Mouse (Mus musculus) hindbrain, embryonic 10.5 days (tissue): Measurements from ENCODE around the gene Paqr7. TPM values are rescaled to one million over a fixed set of nuclear protein-coding genes. Genes with fewer than 3 reads are reported as not detected.

ENCODE experiments used
- DNase-seq: peaks from one replicate; pipeline ENCODE4 v3.0.0-alpha.2; 2017; ENCODE audit warnings: low spot score
- H3K27ac ChIP-seq: fragments of 300-500 bp; sonication (generic); 2 replicates; pipeline ENCODE4 v1.5.1; 2016; ENCODE audit warnings: mild to moderate bottlenecking, moderate library complexity
- H3K27me3 ChIP-seq: fragments of 300-500 bp; sonication (generic); 2 replicates; pipeline ENCODE4 v1.6.1; 2016; ENCODE audit warnings: mild to moderate bottlenecking; ENCODE audit not compliant: poor library complexity, insufficient read depth, severe bottlenecking
- H3K36me3 ChIP-seq: fragments of 300-500 bp; sonication (generic); 2 replicates; pipeline ENCODE4 v1.6.1; 2016; ENCODE audit warnings: mild to moderate bottlenecking, moderate library complexity
- H3K4me1 ChIP-seq: fragments of 300-500 bp; sonication (generic); replicated peaks from 2 replicates; pipeline ENCODE4 v1.6.1; 2016; ENCODE audit warnings: mild to moderate bottlenecking
- H3K4me3 ChIP-seq: fragments of 300-500 bp; sonication (generic); 2 replicates; pipeline ENCODE4 v1.5.1; 2016; ENCODE audit warnings: mild to moderate bottlenecking, moderate library complexity
- H3K9me3 ChIP-seq: fragments of 300-500 bp; sonication (generic); 2 replicates; pipeline ENCODE4 v1.6.1; 2016; ENCODE audit warnings: mild to moderate bottlenecking, moderate library complexity
- WGBS: fragments of 180-500 bp; shearing (Covaris S2); methylation state at CpG from one replicate; pipeline ENCODE4 v1.1.7; 2016; 5-methylcytosine and 5-hydroxymethylcytosine counted together
- polyA plus RNA-seq: library from polyadenylated mRNA; unstranded; fragments of >200 nt; fragmentation: Nextera tagmentation; extraction: Ambion mirVana; gene quantifications from 2 replicates; pipeline ENCODE4 v1.2.1, GENCODE M21; 2016

Paqr7 gene
- polyA plus RNA-seq, 1 experiment from 2014 or later = 4.3 TPM

DNA sequence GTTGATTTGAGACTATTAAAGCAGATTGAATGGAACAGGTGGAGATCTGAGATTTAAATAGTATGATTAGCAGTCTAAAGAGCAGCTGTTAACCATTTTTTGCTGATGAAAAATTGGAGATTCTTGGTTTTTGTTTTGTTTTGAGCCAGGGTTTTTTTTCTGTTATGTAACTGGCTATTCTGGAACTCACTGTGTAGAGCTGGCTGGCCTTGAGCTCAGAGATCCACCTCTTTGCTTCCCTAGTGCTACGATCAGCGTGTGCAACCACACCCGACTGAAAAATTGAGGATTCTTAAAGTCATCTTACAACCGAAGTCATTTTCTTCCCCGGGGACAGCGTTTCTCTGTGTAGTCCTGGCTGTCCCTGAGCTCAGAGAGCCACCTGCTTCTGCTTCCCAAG lies 15.2 kb downstream of the Paqr7 start:
- Histone ChIP-seq H3K27ac (peak overlapping the region; percentile 93; the same call in 1 of the 2 replicates), H3K36me3 (peaks cover 11% of the 10 kb centered on the region), H3K4me3 (peak overlapping the region; percentile 65), H3K4me1 (peaks cover 41% of the 10 kb centered on the region), H3K9me3 (no peaks in the 10 kb centered on the region), H3K27me3 (no peaks in the 10 kb centered on the region)
- 79% methylated on average over 6 of the region's 6 CpGs for WGBS
- no peak for DNase-seq

DNA sequence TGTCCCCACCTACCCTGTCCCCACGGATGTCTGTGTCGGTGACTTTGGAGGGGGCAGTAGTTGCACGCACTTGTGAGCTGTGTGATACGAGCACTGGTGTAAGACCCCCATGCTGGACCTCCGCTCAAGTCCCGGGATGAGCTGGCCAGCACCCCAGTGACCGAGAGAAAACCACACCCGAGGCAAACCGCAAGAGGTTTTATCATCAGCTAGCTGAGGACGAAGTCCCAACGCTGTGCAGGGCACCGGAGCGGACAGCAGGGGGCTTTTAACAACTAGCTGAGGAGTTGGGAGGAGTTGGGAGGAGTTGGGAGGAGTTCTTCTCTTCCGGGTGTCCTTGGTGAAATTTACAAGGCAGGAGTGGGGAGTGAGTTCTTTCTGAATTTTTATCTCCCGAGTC lies 16.3 kb downstream of the Paqr7 start:
- Histone ChIP-seq H3K27ac (no peak overlapping the region), H3K4me1 (peaks cover 41% of the 10 kb centered on the region), H3K9me3 (no peaks in the 10 kb centered on the region), H3K27me3 (no peaks in the 10 kb centered on the region), H3K4me3 (peak overlapping the region; percentile 35), H3K36me3 (peaks cover 14% of the 10 kb centered on the region)
- peak; percentile 63 for DNase-seq
- WGBS = 28% methylated on average over 15 of the region's 15 CpGs

DNA sequence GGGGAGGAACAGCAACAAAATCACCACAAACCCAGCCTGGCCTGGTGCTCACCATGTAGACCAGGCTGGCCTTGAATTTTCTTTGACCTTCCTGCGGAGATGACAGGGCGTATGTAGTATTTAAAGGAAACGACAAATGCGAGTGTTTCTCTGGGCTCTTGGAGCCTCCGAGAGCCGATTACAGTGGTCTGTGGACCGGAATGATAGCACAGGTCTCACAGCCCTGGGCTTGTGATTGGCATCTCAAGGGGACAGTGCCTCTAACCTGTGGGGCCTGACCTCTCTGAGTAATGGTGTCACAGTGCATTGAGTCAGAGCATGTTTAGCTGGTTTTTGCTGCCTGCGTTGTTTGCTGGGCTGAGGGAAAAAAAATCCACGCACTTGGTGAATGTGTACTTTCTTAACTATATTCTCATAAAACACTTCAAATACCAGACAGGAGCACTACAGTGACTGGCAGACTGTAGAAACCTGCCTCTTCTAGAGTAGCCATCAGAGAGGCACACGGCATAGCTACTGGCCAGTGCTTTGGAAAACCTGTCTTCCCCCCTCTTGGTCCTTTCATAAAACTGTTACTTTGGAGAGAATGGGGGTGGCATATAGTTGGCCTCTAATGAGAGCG lies 17.9 kb downstream of the Paqr7 start:
- Histone ChIP-seq H3K4me1 (peaks cover 38% of the 10 kb centered on the region), H3K27me3 (no peaks in the 10 kb centered on the region), H3K27ac (no peak overlapping the region), H3K9me3 (no peaks in the 10 kb centered on the region), H3K36me3 (peaks cover 19% of the 10 kb centered on the region), H3K4me3 (no peak overlapping the region)
- 90% methylated on average over 11 of the region's 11 CpGs for WGBS
- DNase-seq = no peak

DNA sequence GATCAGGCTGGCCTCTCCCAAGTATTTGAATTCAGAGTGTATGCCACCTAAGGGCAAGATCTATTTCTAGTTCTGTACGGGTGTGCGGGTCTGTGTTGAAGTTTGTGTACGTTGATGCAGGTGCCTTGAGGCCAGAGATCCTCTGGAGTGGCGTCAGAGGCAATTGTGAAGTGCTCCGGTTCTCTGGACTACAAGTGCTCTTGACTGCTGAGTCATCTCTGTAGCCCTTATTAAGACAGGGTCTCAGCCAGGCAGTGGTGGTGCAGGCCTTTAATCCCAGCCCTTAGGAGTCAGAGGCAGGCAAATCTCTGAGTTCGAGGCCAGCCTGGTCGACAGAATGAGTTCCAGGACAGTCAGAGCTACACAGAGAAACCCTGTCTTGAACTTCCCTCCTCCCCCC lies 19.1 kb downstream of the Paqr7 start:
- Histone ChIP-seq H3K36me3 (peaks cover 29% of the 10 kb centered on the region), H3K9me3 (no peaks in the 10 kb centered on the region), H3K27ac (no peak overlapping the region), H3K4me3 (no peak overlapping the region), H3K27me3 (no peaks in the 10 kb centered on the region), H3K4me1 (peaks cover 34% of the 10 kb centered on the region)
- no peak for DNase-seq
- WGBS = 87% methylated on average over 7 of the region's 7 CpGs

DNA sequence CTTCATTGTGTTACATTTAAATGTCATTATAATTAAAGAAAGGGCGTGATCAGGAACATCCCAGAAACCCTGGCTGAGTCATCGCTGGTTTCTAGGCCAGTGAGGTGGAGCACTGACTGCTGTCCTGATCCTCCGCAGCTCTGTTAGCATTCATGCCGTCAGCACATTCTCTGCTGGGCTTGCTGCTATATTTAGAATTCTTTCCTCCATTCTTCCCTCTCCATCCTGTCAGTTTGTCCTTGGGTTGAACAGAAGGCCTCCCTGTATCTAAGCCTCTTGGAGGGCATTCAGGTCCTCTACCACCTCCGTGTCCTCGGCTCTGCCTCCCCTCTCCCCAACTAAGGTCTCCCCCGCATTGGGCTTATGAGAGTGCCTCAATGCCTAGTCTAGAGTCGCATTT lies 20.5 kb downstream of the Paqr7 start:
- no peak for DNase-seq
- Histone ChIP-seq H3K27ac (no peak overlapping the region), H3K27me3 (no peaks in the 10 kb centered on the region), H3K4me3 (no peak overlapping the region), H3K9me3 (no peaks in the 10 kb centered on the region), H3K36me3 (peaks cover 42% of the 10 kb centered on the region), H3K4me1 (peaks cover 20% of the 10 kb centered on the region)
- 84% methylated on average over 8 of the region's 8 CpGs for WGBS

DNA sequence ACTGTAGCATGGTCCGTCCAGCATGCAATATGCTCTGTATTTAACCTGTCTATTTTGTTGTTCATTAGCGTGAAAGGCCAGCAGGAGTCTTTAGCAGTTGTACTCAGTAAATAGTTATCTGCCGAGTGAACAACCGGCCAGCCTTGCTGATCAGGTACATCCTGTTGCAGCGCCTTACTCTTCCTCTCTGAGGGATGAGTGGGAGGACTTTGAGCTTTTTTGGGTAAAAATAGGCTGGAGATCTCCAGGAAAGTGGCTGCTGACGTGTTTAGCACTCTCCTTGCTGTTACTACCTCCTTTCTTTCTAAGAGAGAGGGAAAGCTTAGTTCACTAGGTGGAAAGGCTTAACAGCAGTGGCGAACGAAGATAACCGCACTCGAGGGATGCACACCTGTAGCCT lies 21.2 kb downstream of the Paqr7 start:
- peaks cover 50% of the 10 kb centered on the region for H3K36me3 ChIP-seq
- H3K4me1 ChIP-seq = peaks cover 15% of the 10 kb centered on the region
- 92% methylated on average over 10 of the region's 10 CpGs for WGBS
- no peak for DNase-seq
- H3K4me3 ChIP-seq = no peak overlapping the region
- no peaks in the 10 kb centered on the region for H3K27me3 ChIP-seq
- H3K27ac ChIP-seq = no peak overlapping the region
- H3K9me3 ChIP-seq = no peaks in the 10 kb centered on the region

DNA sequence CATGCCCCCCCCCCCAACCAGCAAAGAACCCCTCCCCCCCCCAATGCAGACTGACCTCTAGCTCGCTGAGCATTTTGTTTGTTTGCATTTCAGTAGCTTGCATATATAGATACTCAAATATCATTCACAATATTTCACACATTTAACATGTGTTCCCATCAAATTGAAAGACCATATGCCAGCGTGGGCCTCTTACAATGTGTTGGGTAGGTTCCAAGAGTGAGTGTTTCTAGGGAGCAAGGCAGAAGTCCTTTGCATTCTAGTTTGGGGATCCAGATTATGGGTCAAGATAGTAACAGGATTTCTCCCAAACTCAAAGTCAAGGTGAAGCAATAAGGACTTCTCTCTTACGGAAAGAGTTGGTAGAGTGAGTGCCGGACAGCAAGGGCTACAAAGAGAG lies 22.0 kb downstream of the Paqr7 start:
- H3K36me3 ChIP-seq = peaks cover 58% of the 10 kb centered on the region
- H3K4me1 ChIP-seq = peaks cover 12% of the 10 kb centered on the region; the same call in 1 of the 2 replicates
- H3K27ac ChIP-seq = no peak overlapping the region
- 91% methylated on average over 4 of the region's 4 CpGs for WGBS
- no peak overlapping the region for H3K4me3 ChIP-seq
- no peaks in the 10 kb centered on the region for H3K9me3 ChIP-seq
- DNase-seq = no peak
- H3K27me3 ChIP-seq = no peaks in the 10 kb centered on the region

DNA sequence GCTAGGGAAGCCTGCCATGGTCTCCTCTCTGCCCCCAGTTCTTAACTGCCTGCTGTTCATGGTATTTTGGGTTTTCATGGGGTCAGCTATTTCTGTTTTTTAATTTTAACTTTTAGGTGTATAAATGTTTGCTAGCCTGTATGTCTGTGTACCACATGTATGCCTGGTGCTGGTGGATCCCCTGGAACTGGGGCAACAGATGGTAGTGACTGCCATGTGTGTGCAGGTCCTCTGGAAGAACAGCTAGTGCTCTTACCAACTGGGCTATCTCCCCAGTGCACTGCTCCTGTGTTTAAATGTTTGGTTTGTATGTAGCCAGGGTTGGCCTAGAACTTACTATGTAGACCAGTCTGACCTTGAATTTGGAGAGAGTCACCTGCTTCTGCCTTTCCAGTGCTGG lies 22.8 kb downstream of the Paqr7 start:
- no peak overlapping the region for H3K27ac ChIP-seq
- H3K9me3 ChIP-seq = no peaks in the 10 kb centered on the region
- H3K27me3 ChIP-seq = no peaks in the 10 kb centered on the region
- no peak for DNase-seq
- no peak overlapping the region for H3K4me3 ChIP-seq
- H3K4me1 ChIP-seq = peaks cover 6% of the 10 kb centered on the region; the same call in 1 of the 2 replicates
- H3K36me3 ChIP-seq = peaks cover 63% of the 10 kb centered on the region

DNA sequence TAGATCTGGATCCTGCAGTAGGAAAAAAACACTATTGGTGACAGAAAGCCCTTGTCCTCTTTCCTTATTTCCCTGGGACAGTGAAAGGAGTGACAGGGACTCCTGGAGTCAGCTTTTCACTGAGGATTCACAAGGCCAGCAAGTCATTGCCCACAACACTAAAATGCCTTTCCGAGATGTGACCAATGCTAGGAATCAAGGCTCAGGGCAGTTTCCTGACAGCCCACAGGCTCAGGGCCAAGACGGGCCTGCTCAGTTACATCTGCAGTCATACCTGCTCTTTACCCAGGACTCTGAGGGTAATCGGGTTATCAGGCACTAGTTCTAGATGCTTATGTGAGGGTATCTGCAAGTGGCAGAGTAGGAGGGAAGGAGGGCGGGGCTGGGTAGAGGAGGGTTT lies 26.9 kb downstream of the Paqr7 start:
- Histone ChIP-seq H3K27me3 (no peaks in the 10 kb centered on the region), H3K9me3 (no peaks in the 10 kb centered on the region), H3K4me3 (no peak overlapping the region), H3K36me3 (peaks cover 92% of the 10 kb centered on the region), H3K27ac (no peak overlapping the region), H3K4me1 (no peaks in the 10 kb centered on the region)
- WGBS = 91% methylated on average over 4 of the region's 4 CpGs
- DNase-seq = no peak

DNA sequence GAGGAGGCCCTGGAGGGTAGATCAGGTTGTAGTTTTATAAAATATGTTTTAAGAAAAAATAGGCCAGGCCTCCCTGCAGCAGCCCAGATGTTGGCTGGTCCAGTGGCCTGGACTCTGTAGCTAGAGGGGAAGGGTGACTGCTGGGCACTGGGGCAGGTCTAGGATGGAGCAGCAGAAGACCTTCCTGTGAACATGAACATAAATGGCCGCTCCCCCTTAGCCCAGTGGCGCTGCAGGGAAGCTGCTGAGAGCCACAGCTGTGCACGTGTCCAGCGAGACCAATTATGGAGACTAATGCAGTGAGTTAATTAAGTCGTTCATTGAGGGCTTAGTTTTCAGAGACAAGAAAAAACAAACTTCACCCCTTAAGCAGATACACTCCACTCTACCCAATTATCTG lies 29.3 kb downstream of the Paqr7 start:
- Histone ChIP-seq H3K9me3 (no peaks in the 10 kb centered on the region), H3K36me3 (peaks cover 99% of the 10 kb centered on the region)
- no peak for DNase-seq

DNA sequence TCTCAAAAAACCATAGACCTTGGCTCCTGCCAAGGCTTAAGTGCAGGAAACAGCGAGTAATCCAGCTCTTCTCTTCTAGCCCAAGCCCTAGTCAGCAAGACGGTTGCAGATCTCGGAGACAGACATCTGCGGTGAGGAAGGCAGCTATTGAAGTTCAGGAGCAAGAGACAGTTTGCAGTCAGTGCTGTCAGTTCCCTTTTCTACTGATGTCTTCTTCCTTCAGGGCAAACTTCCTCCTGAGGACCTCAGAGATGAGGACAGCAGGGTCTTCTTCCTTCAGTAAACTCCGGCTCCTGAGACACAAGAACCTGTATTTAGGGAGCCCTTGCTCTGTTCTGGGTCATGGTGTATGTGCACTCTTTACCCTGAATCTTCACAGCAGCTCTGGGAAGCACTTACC lies 29.7 kb downstream of the Paqr7 start:
- Histone ChIP-seq H3K4me3 (no peak overlapping the region), H3K9me3 (no peaks in the 10 kb centered on the region), H3K27me3 (no peaks in the 10 kb centered on the region), H3K27ac (no peak overlapping the region), H3K36me3 (peaks cover 100% of the 10 kb centered on the region), H3K4me1 (no peaks in the 10 kb centered on the region)
- DNase-seq = no peak
- WGBS = 87% methylated on average over 5 of the region's 5 CpGs

More for the DNA sequence above, 29.3 kb downstream of the Paqr7 start:
- no peaks in the 10 kb centered on the region for H3K27me3 ChIP-seq
- H3K4me1 ChIP-seq = no peaks in the 10 kb centered on the region
- 80% methylated on average over 5 of the region's 5 CpGs for WGBS
- no peak overlapping the region for H3K4me3 ChIP-seq
- H3K27ac ChIP-seq = no peak overlapping the region

DNA sequence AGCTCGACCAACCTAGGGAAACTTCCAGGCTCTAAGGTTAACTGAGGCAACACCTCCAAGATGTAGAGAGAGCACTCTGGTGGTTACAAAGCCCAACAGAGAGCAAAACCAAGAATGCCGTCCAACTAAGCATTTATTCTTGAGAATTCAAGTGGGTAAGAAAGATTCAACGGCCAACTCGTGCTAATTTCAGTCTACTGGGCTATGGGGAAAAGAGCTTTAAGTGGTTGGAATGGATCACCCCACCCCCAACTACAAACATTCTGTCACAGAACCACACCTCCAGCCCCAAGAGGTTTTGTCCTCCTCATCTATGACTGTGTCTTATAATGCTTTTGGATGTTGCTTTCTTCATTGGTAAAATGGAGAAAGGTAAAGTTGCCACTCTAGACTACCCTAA lies 36.4 kb downstream of the Paqr7 start:
- Histone ChIP-seq H3K36me3 (peaks cover 42% of the 10 kb centered on the region), H3K27ac (no peak overlapping the region), H3K4me3 (no peak overlapping the region), H3K9me3 (no peaks in the 10 kb centered on the region), H3K27me3 (no peaks in the 10 kb centered on the region), H3K4me1 (peaks cover 29% of the 10 kb centered on the region)
- no peak for DNase-seq
- 89% methylated on average over 4 of the region's 4 CpGs for WGBS

DNA sequence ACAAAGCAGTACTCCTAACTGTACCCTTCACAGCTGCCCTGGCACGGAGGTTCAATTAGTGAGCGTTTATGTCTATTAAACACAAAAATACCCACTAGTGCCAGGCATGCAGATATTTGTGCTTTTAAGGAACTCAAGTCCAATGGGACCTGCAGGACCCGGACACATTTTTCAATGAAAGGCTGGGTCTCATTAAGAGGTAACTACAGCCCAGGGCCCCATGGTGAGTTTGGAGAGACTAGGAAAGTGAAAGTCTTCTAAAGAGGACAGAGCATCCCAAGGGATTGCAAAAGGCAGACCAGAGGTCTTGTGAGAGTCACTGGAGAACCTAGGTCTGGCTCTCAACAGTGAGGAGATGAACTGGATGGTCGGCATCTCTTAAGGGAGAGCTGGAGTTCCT lies 36.9 kb downstream of the Paqr7 start:
- Histone ChIP-seq H3K27me3 (no peaks in the 10 kb centered on the region), H3K27ac (no peak overlapping the region), H3K9me3 (no peaks in the 10 kb centered on the region), H3K4me1 (peaks cover 29% of the 10 kb centered on the region), H3K4me3 (peak overlapping the region; percentile 90), H3K36me3 (peaks cover 40% of the 10 kb centered on the region)
- no peak for DNase-seq
- 88% methylated on average over 4 of the region's 4 CpGs for WGBS
